Mouse (Mus musculus): Measurements from ENCODE around the gene Trappc1. TPM values are rescaled to one million over a fixed set of nuclear protein-coding genes. Genes with fewer than 3 reads are reported as not detected.

Gene Trappc1
- polyA plus RNA-seq, 1 experiment from 2014 or later = 177 TPM

DNA sequence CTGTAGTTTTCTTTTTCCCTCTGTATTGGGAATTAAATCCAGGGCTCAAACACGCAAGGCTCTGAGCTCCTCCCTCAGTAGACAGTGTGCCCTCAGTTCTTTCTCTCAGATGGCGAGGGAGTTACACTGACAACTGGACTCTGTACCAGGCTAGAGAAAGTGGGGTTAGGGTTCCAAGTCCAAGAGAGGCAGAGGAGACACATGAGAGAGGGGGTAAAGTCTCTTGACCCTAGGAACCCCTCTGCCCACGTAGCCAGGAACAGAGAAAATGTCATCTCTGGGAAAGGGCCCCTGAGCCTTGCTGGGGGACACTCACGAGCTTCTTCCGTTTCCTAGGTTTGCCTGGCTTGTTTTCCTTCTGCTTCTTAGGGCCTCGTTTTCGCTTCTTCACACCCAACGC, 40.6 kb downstream of the Trappc1 start:
- ATAC-seq (ENCODE audit: insufficient number of reproducible peaks, insufficient read depth, low FRiP score, low TSS enrichment, low read depth) = no peak
- peaks cover 52% of the 10 kb centered on the region for H3K36me3 ChIP-seq
- peaks cover 38% of the 10 kb centered on the region for H3K4me1 ChIP-seq
- peak overlapping the region; percentile 97 for H3K4me2 ChIP-seq
- H3K4me3 ChIP-seq = no peak overlapping the region; the same call in 1 of the 2 replicates
- 40% methylated on average over 8 of the region's 8 CpGs for WGBS
- H3K9me3 ChIP-seq = no peaks in the 10 kb centered on the region
- peak overlapping the region; percentile 80; the same call in 1 of the 2 replicates for H3K9ac ChIP-seq
- no peaks in the 10 kb centered on the region for H3K27me3 ChIP-seq
- peak overlapping the region; percentile 100 for H3K27ac ChIP-seq

DNA sequence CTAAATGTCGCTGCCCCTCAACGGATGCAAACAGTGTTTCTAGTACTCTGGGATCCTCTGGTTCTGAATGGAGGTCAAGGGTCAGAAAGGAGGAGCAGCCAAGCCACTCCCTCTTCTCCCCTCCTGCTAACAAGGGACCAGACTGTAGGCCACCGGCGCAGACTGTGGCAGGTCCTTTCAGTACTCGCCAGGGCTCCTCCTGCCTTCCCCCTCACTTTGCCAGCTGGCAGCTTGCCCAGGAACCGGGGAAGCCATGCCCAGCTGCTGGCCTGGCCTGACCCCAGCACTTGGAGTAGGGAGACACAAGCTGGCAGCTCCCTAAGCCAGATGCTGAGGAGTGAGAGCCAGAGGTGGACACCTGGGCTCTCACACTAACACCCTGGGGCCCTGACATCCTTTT, 41.1 kb downstream of the Trappc1 start:
- Histone ChIP-seq H3K36me3 (peaks cover 47% of the 10 kb centered on the region), H3K27me3 (no peaks in the 10 kb centered on the region), H3K4me3 (peak overlapping the region; percentile 84), H3K4me1 (peaks cover 38% of the 10 kb centered on the region), H3K27ac (peak overlapping the region; percentile 100), H3K9ac (peak overlapping the region; percentile 80), H3K9me3 (no peaks in the 10 kb centered on the region), H3K4me2 (peak overlapping the region; percentile 97)
- ATAC-seq (ENCODE audit: insufficient number of reproducible peaks, insufficient read depth, low FRiP score, low TSS enrichment, low read depth) = no peak; the same call in 1 of the 2 replicates
- WGBS = 5% methylated on average over 6 of the region's 6 CpGs

DNA sequence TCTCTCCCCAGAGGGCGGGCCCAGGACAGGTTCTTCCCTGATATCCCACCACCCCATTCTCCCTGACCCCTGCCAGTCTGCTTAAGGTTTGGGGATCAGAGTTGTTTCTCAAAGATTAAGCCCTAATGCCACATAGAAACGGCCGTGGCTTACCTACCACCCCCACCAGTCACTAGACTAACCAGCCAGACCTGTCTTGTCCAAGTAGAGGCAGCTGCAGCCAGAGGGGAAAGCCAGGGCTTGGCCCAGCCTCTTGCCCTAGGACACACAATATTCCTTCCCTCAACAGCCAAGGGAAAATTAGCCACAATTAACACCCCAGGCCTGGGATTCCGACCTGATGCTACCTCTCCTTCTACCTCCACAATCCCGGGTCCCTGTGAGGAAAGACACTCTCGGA, 41.9 kb downstream of the Trappc1 start:
- Histone ChIP-seq H3K9ac (peak overlapping the region; percentile 80), H3K9me3 (no peaks in the 10 kb centered on the region), H3K4me3 (peak overlapping the region; percentile 84), H3K27me3 (no peaks in the 10 kb centered on the region), H3K36me3 (peaks cover 39% of the 10 kb centered on the region), H3K4me2 (peak overlapping the region; percentile 97), H3K4me1 (peaks cover 41% of the 10 kb centered on the region), H3K27ac (peak overlapping the region; percentile 100)
- ATAC-seq (ENCODE audit: insufficient number of reproducible peaks, insufficient read depth, low FRiP score, low TSS enrichment, low read depth) = no peak
- 11% methylated on average over 6 of the region's 6 CpGs for WGBS

DNA sequence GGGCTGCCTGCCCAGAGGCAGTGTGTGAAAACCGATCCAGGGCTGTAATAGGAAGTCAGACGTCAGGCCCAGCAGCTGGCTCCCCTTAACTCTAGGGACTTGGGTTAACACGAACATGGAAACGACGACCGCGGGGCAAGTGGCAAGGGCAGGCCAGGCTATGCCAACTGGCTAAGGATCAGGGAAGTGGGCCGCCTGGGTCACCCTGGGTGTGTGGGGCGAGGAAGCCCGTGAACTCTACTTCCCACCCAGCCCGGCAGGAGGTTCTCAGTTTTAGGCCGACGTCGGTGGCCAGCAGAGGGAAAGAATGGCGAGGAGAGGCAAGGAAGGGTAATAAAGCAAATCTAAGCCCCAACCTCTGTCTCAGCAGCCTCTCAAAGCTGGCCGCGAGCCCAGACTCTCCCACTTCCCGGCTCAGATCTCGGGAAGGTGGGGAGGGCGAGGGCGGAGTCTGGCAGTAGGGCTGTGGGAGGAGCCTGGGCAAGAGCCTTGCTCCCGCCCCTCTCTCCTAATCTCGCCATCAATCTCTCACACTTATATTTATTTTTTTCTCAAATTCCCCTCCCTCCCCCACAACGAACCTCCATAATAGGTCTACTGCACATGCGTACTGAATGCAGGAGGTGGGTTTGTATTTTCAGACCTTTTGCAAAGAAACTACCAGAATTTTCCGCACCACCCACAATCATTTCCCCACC, 42.5 kb downstream of the Trappc1 start:
- WGBS = under 1% methylated on average over 26 of the region's 26 CpGs
- H3K4me1 ChIP-seq = peaks cover 46% of the 10 kb centered on the region
- peak overlapping the region; percentile 80 for H3K9ac ChIP-seq
- ATAC-seq (ENCODE audit: insufficient number of reproducible peaks, insufficient read depth, low FRiP score, low TSS enrichment, low read depth) = peak; percentile 79
- peaks cover 33% of the 10 kb centered on the region for H3K36me3 ChIP-seq
- peak overlapping the region; percentile 97 for H3K4me2 ChIP-seq
- H3K9me3 ChIP-seq = no peaks in the 10 kb centered on the region
- H3K27ac ChIP-seq = peak overlapping the region; percentile 100
- H3K4me3 ChIP-seq = peak overlapping the region; percentile 84
- no peaks in the 10 kb centered on the region for H3K27me3 ChIP-seq

DNA sequence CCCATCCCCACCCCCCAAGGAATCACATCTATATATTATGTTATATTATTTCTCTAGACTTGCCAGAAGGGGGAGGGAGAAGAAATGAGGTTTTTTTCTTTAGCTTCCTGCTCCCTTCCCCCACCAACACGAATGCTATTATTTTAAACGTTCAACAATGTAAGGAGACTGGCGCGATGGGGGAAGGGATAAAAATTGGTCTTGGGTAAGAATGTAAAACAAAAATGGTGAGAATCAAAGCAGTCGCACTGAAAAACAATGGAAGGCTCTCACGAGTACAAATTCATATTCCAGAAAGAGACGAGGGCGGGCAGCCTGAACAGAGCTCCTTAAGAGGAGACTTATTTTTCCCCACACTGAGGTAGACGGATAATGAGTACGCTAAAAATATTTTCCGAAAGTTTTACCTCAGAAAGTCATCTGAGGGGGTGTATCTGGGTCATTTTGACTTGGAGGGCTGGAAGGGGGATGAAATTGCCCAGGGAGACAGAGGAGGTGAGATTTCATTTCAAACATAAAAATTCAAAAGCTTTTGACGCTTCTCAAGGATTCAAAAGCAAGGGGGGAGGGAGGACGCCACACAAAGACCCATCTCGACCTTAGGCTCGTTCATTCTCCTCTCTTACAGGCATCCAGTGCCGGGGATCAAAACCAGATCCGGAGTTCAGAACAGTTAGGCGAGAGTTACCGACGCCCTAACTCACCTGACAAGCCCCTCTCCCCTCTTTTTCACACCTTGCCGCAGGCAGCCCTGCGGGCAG, 43.3 kb downstream of the Trappc1 start:
- peaks cover 26% of the 10 kb centered on the region for H3K36me3 ChIP-seq
- peak overlapping the region; percentile 97 for H3K4me2 ChIP-seq
- WGBS = under 1% methylated on average over 22 of the region's 22 CpGs
- no peak for ATAC-seq (ENCODE audit: insufficient number of reproducible peaks, insufficient read depth, low FRiP score, low TSS enrichment, low read depth)
- H3K4me3 ChIP-seq = peak overlapping the region; percentile 84
- no peaks in the 10 kb centered on the region for H3K9me3 ChIP-seq
- peak overlapping the region; percentile 100 for H3K9ac ChIP-seq
- no peaks in the 10 kb centered on the region for H3K27me3 ChIP-seq
- H3K27ac ChIP-seq = peak overlapping the region; percentile 100
- peaks cover 54% of the 10 kb centered on the region for H3K4me1 ChIP-seq

DNA sequence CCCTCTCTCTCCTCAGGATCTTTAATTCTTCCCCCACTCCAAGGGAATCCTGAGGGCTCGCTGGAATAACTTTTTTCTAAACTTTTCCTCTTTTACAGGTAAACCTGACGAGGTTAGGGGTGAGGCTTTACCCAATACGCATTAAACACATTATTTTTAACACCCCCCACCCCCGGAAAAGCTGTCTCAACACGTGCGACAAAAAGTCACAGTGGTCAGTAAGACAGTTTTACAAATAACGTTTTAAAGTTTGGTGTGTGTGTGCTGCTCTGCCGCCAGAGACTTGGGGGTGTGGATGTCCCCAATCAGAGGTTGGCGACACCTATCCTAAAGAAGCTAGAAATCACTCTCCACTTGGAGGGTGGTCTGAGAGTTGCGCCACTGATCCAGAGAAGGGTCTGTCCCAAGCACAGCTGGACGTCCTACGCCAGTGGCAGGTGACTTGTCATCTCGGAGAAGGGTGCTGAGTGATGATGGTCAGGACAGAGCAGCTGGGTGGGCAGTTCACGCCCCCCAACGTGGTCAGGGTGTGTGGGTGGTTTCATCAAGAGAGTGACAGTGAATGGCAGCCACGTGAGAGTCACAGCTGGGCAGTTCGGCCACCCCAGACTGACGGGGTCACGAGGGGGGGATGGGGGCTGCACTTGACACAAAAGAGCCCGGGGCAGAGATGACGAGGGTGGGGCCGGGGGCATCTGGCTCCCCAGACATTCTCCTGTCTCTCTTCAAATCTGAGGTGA, 44.0 kb downstream of the Trappc1 start:
- peak overlapping the region; percentile 100 for H3K9ac ChIP-seq
- H3K9me3 ChIP-seq = no peaks in the 10 kb centered on the region
- WGBS = under 1% methylated on average over 22 of the region's 22 CpGs
- peak overlapping the region; percentile 97 for H3K4me2 ChIP-seq
- ATAC-seq (ENCODE audit: insufficient number of reproducible peaks, insufficient read depth, low FRiP score, low TSS enrichment, low read depth) = no peak
- H3K36me3 ChIP-seq = peaks cover 24% of the 10 kb centered on the region
- peak overlapping the region; percentile 100 for H3K27ac ChIP-seq
- H3K27me3 ChIP-seq = no peaks in the 10 kb centered on the region
- H3K4me3 ChIP-seq = peak overlapping the region; percentile 84
- peaks cover 55% of the 10 kb centered on the region for H3K4me1 ChIP-seq

DNA sequence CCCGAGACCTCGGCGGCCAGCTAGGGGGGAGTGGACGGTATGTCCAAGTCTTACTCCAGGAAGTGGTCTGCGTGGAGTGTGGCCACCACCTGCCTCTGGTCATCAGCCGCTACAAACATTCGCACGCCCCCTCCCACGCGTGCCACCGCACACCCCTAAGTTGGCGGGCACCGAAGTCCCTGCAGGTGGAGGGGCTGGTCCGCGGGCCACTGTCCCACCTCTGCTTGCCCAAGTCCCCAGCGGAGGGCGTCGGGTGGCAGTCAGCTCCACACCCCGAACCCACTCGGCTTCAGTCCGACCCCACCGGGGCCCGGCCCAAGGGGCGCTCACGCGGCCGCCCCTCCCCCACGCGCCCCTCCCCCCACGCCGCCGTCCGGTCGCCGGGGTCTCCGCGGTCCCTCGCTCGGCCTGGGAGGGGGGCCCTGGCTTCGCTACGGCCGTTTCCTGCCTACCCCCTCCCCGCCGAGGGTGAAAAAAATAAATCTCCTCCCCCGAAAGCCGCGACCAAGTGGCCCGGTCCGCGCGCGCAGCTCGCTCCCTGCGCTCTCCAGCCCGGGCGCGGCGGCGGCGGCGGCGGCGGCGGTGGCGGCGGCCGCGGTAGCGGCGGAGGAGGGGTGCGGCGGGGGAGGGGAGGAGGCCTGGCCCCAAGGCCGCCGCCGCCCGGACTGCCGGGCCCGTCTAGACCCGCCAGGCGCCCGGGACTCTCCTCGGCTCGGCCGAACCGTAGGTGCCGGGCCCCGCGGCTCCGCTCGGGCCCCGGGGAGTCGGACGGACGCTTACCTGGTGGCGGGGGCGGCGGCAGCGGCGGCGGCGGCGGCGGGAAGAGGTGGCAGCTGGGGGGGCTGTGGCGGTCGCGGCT, 44.8 kb downstream of the Trappc1 start:
- Histone ChIP-seq H3K9ac (peak overlapping the region; percentile 100), H3K27me3 (no peaks in the 10 kb centered on the region), H3K27ac (peak overlapping the region; percentile 100), H3K4me2 (peak overlapping the region; percentile 97), H3K36me3 (peaks cover 19% of the 10 kb centered on the region), H3K9me3 (no peaks in the 10 kb centered on the region), H3K4me1 (peaks cover 47% of the 10 kb centered on the region), H3K4me3 (peak overlapping the region; percentile 84)
- under 1% methylated on average over 58 of the region's 106 CpGs for WGBS
- no peak for ATAC-seq (ENCODE audit: insufficient number of reproducible peaks, insufficient read depth, low FRiP score, low TSS enrichment, low read depth)

DNA sequence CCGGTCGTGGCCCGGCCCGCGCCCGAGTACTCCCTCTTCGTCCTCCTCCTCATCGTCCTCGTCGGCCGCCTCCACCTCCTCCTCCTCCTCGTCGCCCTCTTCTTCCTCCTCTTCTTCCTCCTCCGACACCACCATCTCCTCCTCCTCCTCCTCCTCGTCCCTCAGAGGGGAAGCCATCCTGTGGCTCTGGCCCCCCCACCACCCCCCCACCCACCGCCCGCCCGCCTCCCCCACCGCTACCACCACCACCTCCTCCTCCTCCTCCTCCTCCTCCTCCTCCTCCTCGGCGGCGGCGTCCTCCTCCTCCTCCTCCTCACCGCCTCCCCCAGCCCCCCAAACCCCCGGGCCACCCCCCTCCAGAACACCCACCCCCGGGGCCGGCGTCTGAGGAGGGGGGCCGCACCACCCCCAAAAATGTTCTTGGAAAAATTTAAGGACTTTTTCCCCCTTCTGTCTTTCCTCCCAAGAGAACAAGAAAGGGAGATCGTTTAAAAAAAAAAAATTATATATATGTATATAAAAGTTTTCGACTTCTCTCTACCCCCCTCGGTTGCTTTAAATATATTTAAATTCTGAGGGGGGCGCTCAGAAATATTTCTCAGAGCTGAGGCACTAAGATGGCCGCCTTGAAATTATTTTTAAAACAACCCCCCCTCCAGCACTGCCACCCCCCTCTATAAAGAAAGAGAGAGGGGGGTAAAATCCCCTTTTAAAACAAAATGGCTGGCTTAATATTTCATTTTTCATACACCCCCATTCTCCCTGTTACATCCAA, 45.6 kb downstream of the Trappc1 start, which contains the start of gene Chd3:
Gene Chd3 (minus strand): TSS at position 192 of the 775 bp plus-strand sequence.
- ATAC-seq (ENCODE audit: insufficient number of reproducible peaks, insufficient read depth, low FRiP score, low TSS enrichment, low read depth) = no peak

DNA sequence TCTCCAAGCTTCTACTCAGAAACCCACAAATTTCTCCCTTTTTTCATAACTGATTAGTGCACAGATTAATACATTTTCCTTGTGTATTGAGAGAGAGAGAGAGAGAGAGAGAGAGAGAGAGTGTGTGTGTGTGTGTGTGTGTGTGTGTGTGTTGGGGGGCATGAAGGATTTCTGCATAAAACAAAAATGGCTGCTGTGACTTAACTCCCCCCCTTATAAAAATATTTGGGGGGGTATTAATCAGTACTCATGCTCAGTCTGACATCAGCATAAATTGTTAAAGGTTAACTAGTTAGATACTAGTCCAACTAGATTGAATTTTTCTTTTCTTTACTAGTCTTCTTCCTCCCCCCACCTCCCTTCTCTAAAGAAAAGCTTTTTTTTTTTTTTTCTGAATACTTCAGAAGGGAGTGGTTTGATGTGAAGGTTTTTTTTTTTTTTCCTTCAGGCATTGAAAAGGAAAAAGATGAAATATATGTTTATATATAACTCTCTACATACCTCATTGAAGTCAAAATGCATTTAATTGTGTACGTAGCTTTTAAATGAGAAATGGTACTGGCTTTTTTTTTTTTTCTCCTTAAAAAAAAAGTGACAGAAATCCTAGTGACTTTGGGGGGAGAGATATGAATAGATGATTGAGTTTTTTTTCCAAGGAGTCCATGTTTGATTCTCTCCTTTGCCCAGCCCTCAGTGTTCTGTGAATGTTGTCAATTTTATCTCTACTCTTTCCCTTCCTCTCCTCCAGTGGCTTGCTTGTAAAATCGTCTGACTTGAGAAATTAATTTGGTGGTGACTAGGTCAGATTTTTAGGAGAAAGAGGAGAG, 46.4 kb downstream of the Trappc1 start:
- Histone ChIP-seq H3K9ac (peak overlapping the region; percentile 100), H3K4me3 (peak overlapping the region; percentile 84), H3K36me3 (peaks cover 15% of the 10 kb centered on the region), H3K9me3 (no peaks in the 10 kb centered on the region), H3K27ac (peak overlapping the region; percentile 100), H3K4me2 (peak overlapping the region; percentile 97), H3K27me3 (no peaks in the 10 kb centered on the region), H3K4me1 (peaks cover 31% of the 10 kb centered on the region)
- ATAC-seq (ENCODE audit: insufficient number of reproducible peaks, insufficient read depth, low FRiP score, low TSS enrichment, low read depth) = no peak
- WGBS = 12% methylated on average over 2 of the region's 2 CpGs

More for the DNA sequence above, 45.6 kb downstream of the Trappc1 start, which contains the start of gene Chd3:
- Histone ChIP-seq H3K27ac (peak within 1 kb of the TSS; percentile 100), H3K4me1 (peaks cover 39% of the 10 kb centered on the region), H3K9ac (peak within 1 kb of the TSS; percentile 100), H3K27me3 (no peaks in the 10 kb centered on the region), H3K36me3 (peaks cover 17% of the 10 kb centered on the region), H3K4me3 (peak within 1 kb of the TSS; percentile 84), H3K4me2 (peak within 1 kb of the TSS; percentile 97), H3K9me3 (no peaks in the 10 kb centered on the region)
- WGBS = under 1% methylated on average over 19 of the region's 34 CpGs

Data from embryonic facial prominence, embryonic 13.5 days (tissue).